Mouse (Mus musculus) adrenal gland, adult 18-20 months (tissue): ENCODE data around the gene Hdac9. TPM values are rescaled to one million over a fixed set of nuclear protein-coding genes. Genes with fewer than 3 reads are reported as not detected.
"Not testable (repeated sequence)": the region's sequence is repeated elsewhere in the genome, so short reads cannot be mapped to it uniquely, and the experiment has no call there.

Experiments
- DNase-seq, 2 experiments: peaks; one replicate each; pipeline ENCODE4 v3.0.0; 2021 to 2022; ENCODE audit warnings: low spot score in 2 of 2
- total RNA-seq, 2 experiments: library from RNA; stranded (reverse); gene quantifications; 1 replicate in 1 of 2; 2 replicates in 1 of 2; pipeline ENCODE4 v1.2.3; 2021

The Hdac9 gene
- total RNA-seq, 2 experiments from 2014 or later: 1.2 to 1.4 TPM

DNA sequence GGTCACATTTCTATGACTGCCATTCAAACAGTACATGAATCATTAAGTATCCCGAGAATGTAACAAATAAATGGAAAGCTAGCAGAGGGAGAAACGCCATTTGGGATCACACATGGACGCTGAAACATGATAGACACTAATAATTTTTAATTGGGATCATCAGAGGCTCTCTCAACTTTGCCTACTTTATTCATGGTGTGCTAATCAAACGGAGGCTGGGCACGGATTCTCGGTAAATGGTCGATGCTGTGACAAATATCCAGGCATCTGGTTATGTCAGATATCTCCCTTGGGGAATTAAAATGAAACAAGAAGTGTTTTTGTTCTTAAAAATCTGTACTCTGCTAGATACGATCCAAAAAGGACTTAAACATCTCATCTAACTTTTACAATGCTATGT is 418.6 kb downstream of the Hdac9 start:
- DNase-seq: no peak

DNA sequence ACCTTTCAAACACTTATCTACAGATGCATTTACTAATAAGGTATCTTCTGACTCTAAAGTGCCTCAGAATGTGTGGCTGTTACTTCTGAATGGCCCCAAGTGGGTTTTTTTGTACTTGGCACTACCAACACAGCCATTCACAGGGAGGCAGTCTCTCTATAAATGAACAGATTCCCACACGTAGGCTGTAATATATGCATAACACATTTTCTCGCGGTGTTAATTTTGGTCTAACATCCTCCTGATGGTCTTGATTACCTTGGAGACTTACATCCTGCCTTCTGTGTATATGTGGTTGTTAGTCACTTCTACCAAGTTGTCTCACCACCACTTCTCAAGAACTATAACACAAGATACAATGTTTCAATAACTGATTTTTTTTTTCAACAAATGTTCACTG is 419.2 kb downstream of the Hdac9 start:
- DNase-seq: no peak

DNA sequence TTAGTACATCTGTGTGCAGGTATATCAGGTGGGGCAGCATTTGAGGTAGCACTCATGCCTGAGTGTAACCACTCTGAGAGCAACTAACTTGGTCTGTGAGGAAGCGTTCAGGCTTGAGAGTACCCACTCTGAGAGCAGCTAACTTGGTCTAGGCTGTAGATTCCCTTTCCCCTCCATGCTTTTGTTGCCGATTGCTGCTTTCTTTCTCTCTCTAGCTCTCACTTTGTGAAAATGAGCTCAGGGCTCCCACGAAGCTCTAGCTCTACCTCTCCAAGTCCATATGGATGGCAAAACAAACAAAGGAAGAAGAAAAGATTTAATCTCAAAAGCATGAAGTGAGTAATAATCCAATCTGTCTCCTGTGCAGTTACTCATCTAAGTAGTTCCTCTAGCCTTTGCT is 421.0 kb downstream of the Hdac9 start:
- no peak for DNase-seq

DNA sequence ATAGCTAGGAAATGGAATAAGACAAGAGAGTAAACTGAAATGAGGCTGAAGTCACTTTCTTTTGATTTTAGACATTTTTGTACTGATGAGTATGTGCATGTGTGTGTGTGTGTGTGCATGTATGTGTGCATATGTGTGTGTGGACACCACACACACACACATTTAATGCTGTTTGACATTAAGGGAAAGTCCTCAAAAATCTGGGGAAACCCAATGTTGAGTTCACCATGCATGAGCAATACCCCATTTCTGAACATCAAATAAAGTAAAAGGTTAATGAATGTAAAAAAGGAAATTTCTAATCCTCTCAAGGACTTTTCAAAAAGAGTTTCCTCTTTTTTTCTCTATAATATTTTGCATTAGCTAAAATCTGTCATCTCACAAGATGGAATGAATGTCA is 427.3 kb downstream of the Hdac9 start:
- no peak for DNase-seq

DNA sequence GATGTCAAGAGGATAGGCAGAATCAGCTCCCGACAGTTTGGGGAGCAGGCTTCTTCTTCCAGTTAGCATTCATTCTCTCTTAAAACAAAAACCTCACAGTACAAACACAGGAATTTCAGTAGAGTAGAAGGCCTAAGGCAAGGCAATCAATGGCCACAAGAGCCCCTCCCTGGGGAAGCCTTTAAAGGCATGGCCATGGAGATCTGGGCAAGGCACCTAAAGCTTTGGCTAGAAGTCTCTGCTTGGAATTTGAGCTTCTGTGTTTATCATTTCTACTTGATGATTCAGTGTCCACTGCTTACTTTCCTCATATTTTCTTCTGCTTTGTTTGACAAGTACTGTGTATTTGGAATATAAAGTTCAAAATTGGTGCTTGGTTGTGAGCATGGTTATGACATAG is 429.2 kb downstream of the Hdac9 start:
- DNase-seq: no peak

DNA sequence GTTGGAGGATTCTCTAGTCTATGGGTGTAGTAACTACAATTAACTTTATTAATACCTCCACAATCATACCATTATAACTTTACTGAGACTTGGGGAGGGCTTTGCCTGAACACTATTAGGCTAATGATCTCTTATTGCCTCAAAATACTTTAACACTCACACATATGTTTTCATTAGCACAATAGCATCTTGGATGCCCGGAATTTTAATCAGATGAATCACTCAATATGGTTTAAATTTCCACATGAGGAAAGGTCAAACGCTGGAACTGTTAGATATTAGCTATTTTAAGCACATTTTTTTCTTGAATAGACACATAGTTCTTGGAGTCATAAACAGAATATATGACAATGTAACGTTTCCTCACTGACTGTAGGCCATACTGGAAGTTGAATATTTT is 429.9 kb downstream of the Hdac9 start:
- no peak for DNase-seq

DNA sequence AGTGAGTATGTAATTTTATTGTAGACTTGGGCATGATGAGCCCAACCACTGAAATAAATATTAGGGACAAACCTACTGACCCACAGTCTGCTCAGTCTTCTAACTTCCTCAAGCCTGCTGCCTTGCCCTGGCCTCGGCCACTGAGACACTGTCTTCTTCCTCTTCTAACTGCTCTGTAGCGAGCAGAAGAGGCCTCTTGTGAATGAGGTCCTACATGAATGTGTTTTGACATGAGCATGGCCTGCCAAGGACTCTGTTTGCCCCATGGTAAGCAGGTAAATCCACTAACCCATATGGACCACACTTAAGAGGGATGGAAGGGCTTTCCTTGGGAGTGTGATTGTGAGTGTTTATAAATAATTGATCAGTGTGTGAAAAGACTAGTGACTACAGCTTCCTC is 430.9 kb downstream of the Hdac9 start:
- DNase-seq: no peak

DNA sequence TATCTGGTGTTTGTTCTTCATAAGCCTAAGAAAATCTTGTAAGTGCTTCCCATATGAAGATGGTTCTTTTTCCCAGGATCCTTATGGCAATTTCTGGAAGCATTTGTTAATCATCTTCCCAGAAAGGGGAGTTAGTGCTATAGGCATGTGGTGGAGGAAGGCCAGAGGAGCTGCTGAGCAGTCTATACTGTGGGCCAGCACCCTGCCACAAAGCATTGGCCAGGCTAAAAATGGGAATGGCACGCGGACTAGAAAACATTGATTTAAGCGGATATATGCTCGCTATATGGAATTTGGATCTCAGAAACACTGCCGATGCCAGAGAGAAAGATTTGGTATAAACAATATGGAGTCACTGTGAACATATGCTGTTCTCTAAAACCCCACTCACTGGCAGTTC is 435.2 kb downstream of the Hdac9 start:
- no peak for DNase-seq

DNA sequence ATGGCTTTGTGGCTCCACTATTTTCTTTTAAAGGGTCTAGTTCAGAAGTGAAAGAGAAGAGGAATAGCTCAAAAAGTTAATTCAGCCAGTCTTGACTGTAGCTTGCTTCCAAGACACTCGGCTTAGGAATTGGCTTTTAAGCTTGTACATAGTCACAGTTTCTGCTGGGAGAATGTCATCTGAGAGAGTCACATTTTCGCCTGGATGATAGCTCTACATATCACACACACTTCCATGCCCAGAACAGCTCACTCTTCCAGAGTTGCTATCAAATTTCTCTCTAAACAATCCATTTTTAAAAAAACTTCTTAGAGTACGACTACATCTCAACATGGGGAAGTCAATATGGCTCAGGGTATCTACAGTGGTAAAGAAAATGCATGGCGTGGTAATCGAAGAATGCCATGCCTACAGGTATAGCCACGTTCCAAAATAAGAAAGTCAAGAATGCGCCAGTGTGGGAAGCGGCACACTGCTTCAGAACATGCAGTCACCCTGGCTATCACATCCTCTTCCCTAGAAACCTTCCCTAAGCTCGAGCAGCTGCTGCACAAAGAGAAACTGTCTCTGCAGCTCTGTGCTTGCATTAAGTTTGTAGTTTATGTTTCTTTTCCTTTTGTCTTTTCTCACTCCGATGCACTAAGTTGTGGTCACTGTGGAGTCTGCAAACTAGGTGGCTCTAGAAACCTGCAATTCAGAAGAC is 443.8 kb downstream of the Hdac9 start:
- no peak for DNase-seq

DNA sequence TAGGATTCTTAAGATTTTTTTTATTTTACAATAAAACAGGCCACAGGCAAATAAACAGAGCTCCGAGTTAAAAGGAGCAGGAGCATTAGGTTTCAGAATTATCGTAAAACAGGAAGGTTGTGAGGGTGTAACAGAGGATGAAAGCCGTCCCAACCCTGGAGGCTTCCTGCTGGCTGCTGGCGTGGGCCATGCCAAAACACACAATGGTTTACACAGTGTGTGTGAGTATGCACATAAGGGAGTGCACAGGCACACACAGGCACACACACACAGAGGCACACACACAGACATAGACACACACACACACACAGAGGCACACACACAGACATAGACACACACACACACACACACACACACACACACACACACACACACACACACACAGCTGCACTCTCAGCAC is 444.4 kb downstream of the Hdac9 start:
- no peak for DNase-seq

DNA sequence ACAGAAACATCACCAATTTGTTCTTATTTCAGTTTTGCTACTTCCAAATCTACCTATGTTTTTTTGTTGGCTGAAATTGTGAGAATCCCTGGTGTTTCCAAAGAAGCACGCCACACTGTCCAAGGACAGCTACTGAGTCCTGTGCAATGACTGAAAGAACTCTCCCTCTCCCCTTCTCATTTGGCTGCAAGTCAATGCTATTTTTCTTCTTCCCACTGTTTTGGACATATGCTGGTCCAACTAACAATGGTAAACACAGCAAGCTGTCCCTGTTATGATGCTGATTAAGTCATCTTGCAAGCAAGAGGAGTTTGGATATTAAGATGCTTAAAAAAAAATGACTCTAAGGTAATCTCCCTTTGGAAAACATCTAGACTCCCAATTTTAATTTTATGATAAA is 455.2 kb downstream of the Hdac9 start:
- no peak for DNase-seq

DNA sequence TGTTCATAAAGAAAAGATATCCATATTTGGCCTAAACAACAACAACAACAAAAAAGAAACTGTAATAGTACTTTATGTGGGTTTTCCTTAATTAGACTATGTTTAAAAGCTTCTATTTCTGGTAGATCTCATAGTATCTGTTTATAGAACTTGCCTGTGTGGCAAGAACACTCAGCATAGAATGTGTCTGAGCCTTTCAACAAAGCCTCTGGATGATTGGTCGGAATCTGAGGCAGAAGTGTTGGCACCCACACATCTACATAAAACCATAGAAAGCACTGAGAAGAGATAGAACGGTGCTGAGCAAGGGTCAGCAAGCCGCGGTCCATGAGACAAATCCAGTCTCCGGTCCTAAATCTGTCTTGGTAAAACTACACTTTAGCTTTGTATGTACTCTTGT is 464.3 kb downstream of the Hdac9 start:
- DNase-seq: no peak

DNA sequence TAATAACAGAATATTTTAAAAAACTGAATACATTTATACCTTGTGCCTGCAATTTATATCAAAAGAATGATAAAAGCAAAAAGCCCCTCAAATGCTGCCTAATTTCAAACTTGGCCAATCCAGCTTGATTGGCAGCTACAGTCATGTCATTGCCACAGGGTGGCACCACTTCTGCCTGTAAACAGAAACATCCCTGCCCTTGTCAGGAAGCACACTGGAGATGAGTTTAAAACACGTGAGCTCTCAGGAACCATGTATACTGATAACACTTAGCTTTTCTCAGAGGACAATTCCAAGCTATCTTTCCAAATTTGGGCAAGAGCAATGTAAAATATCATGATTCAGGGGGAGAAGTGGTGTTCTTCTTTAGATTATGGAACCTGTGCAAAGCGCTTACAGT is 465.7 kb downstream of the Hdac9 start:
- DNase-seq: no peak

DNA sequence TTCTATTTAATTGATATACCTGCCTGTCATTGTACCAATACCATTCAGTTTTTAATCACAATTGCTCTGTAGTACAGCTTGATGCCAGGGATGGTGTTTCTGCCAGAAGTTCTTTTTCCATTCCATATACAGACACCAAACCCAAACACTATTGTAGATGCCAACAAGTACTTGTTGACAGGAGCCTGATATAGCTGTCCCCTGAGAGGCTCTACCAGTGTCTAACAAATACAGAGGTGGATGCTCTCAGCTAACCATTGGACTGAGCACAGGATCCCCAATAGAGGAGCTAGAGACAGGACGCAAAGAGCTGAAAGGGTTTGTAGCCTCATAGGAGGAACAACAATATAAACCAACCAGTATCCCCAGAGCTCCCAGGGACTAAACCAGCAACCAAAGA is 472.2 kb downstream of the Hdac9 start:
- DNase-seq: not testable (repeated sequence)

DNA sequence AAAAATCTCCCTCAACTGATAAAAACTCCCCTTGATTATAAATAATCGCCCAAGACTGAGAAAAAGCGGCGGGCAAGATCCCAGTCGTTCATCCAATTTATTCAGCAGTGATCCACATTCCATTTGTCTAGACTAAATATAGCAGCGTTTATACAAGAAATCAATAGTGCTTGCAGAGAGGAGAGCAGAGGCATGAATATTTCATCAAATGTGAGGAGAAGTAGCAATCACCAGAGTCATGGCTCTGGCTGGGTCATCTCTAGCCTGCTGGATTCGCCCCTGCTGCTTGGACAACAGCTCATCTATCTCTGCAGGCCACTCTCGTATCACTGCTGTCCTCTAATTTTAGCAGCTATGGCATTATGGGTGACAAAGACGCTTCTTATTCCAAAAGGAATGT is 476.0 kb downstream of the Hdac9 start:
- no peak for DNase-seq

DNA sequence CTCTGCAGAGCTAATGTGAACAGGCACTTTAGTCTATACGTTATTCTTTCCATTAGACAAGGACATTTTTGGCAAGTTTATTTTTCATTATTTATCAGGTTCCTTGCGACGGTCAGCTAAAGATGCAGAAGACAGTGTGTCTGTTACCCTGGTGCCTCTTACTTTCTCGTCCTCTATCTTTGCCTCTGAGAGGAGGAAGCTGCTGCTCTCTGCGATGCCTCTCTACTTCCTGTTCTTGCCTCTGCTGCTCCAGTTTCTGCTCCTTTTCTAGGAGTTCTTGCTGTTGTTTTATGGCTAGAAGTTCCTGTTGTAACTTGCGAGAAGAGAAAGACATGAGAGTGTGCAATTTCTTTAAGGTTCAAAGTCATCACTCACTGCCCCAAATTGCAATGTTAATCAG is 484.0 kb downstream of the Hdac9 start:
- no peak for DNase-seq

DNA sequence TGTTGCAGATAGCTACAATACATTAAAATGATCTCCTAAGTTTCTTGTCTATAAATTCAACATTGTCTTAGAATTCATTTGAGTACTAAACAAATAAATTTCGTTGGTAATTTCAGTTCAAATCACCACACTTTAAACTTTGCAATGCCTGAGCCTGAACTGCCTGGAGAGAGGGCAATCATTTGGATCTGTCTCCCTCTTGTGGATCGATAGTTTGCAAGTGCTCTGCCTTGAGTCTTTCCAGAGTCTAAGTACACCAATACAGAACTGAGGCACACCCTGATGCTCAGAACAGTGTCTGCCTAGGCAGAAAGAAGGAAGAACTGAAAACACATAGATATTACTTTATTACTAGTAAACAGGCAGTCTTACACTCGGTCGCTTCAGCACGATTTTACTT is 484.4 kb downstream of the Hdac9 start:
- DNase-seq: no peak

DNA sequence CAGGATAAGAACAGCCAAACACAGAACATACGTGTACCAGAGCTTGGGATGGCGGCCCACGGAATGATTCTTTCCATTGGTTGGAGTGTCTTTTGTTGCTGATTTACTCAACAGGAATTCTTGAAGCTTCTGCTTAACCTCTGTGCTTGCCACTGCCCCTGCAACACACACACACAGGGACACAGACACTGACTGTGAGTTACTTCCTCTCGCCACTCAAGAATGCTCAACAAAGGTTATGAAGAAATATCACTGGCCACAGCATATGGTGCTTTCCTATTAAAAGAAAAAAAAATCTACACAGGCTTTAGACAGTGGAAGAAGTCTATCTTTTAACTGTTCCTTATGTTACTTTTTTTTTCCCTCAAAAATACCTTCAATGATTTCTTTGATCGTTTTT is 485.1 kb downstream of the Hdac9 start:
- DNase-seq: no peak

DNA sequence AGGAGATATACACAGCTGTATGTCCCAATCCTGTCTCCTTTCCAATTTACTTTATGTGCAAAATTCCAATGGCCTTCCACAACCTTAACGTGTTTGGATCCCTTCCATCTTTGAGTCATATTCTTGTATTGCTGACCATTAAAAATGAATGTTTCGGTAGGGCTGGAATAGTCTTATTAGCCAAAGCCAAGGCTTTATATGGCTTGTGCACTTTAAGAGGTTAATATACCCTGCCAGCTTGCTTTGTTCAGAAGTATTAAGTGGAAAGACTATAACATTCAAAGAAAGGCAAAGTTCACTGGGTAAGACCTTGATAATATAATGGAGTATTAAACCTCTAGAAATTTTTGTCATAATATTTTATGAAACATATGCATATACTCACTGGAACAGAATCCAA is 491.4 kb downstream of the Hdac9 start:
- no peak for DNase-seq

DNA sequence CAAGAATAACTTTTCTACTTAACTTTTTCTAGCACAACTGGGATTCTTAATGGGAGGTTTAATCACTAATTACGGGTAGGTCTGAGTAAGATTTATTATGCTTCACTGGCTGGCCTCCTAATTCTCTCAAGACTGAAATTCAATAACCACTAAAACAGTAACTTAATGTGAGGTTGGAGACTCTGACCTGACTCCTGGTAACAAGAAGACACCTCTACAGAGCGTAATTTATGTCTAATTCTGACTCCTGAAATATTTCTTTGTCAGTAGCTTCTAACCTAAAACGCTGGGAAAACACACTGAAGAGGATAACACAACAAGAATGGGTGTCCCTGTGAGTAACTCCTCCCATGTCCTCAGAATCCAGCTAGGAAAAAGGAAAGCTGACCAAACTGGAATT is 508.8 kb downstream of the Hdac9 start:
- no peak for DNase-seq

DNA sequence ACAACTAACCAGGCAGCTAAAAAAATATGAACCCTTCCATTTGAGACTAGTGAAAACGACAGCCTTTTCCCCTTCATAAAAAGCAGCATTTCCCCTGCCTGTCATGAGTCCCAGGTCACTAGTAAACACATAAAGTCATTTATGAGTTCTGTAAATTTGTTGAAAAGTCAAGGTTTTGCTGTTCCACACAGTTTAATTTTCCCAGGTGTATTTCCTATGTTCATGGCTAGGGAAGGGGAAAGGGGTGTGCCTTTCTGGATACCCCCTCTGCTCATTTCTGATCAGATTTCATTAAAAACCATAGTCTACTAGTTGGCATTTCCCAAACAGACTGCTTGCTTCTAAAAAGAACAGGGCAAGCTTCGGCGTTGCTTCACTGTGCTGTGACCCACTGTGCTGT is 509.8 kb downstream of the Hdac9 start:
- no peak for DNase-seq

DNA sequence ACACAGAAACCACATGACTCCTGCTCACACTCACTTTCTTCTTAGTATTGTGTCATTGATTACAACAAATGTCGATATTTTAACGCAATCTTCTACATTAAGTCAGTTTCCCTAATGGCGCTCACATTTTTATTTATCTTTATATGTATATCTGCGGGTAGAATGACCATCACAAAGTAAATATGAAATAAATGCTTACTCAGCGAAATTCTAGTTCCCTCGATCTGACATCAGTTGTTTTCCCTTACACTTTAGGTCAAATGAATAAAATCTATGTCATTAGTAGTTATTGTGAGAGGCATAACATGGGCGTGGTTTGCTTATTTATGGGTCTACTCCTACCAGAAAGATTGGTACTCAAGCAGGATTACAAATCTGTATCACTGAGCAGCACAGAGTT is 514.8 kb downstream of the Hdac9 start:
- no peak for DNase-seq

DNA sequence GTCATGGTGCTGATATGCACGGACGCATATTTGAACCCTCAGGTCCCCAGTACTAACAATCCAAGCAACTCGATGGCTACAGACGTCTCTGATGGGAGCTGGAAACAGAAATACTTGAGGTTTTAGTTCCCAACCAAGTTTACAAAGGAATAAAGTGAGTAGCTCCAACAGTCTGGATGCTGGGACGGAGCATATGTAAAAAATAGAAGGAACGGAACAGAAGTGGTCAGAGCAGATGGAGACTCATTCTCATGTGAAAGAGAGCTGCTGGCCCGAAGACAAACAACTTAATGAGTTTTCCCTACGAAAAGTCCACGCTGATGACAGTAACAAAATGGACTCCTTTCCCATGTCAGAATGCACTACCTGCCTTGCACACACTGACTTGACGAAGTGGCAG is 518.3 kb downstream of the Hdac9 start:
- no peak for DNase-seq

DNA sequence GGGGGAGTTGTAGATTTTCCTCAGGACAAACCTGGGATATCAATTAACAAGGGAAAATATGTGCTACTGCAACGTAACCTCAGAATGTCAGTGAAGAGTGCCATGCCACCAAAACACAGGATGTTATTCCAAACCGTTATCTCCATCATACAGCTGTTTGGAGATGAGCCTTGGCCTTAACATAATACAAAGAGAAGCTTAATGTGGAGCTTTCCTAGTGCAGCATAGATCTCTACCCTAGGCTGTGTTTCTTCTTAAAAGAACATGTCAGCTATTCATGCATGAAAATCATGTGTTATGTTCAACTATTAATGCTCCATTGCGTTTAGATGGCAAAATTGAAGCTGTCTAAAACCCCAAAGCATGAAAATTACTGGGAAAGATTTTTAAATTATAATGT is 522.6 kb downstream of the Hdac9 start:
- DNase-seq: no peak
